Mouse (Mus musculus): ENCODE measurements around the gene Fut2.

- no peak for TF ChIP-seq CTCF (conservative IDR thresholded peaks at IDR 0.05 in 1 of 2, IDR thresholded peaks at IDR 0.05 in 1 of 2; ENCODE audit: low read depth in 2 of 2, low read length in 2 of 2)
- no peak for TF ChIP-seq JUND (conservative IDR thresholded peaks at IDR 0.05; ENCODE audit: low read depth, low read length)
- no peak for TF ChIP-seq SMC3 (IDR thresholded peaks at IDR 0.05; ENCODE audit: low read depth, low read length)
- no peak for TF ChIP-seq E2F4 (IDR thresholded peaks at IDR 0.05; ENCODE audit: insufficient replicate concordance, low read depth, low read length)
- TF ChIP-seq EP300 (IDR thresholded peaks at IDR 0.05; ENCODE audit: low read length): no peak
- no peak for TF ChIP-seq UBTF (IDR thresholded peaks at IDR 0.05; ENCODE audit: low read depth, low read length)
- no peak for TF ChIP-seq RAD21 (IDR thresholded peaks at IDR 0.05; ENCODE audit: low read depth, low read length)
- TF ChIP-seq NELFE (IDR thresholded peaks at IDR 0.05; ENCODE audit: low read depth, low read length): no peak
These were observed 39.6 kb downstream of the Fut2 start for GRCm38 (mm10) chr7:45626571-45627076.
